Mouse (Mus musculus) urinary bladder, adult 18-20 months (tissue): Measurements from ENCODE around the gene Arrb2.
"Not testable (repeated sequence)": the region's sequence is repeated elsewhere in the genome, so short reads cannot be mapped to it uniquely, and the experiment has no call there.

Experiments
- DNase-seq, 2 experiments: peaks; one replicate each; pipeline ENCODE4 v3.0.0; 2022; ENCODE audit warnings: low spot score in 2 of 2, mixed read lengths in 2 of 2

The Arrb2 gene

GRCm38 (mm10) chr11:70432048-70432894, at the start of gene Arrb2:
Gene Arrb2, plus strand, starts transcription at chr11:70432635.
- peak; percentile 95 to 99 for DNase-seq

GRCm38 (mm10) chr11:70384136-70384535, 48.3 kb upstream of the Arrb2 start:
- DNase-seq = no peak

GRCm38 (mm10) chr11:70387436-70387835, 45.0 kb upstream of the Arrb2 start:
- no peak for DNase-seq

GRCm38 (mm10) chr11:70389421-70389820, 43.0 kb upstream of the Arrb2 start:
- no peak for DNase-seq

GRCm38 (mm10) chr11:70403598-70403997, 28.8 kb upstream of the Arrb2 start:
- DNase-seq = peak in 1 of 2 experiments; percentile 37

GRCm38 (mm10) chr11:70409594-70410296, 22.7 kb upstream of the Arrb2 start, which contains the start of gene Pelp1:
Gene Pelp1, minus strand, starts transcription at chr11:70410031.
- DNase-seq = peak; percentile 81 to 92

GRCm38 (mm10) chr11:70410297-70410643, 22.2 kb upstream of the Arrb2 start:
- no peak for DNase-seq

GRCm38 (mm10) chr11:70412591-70412990, 19.8 kb upstream of the Arrb2 start:
- DNase-seq = no peak

- peak in 1 of 2 experiments; percentile 55 for DNase-seq
These were observed 18.5 kb upstream of the Arrb2 start for GRCm38 (mm10) chr11:70413961-70414360.

- no peak for DNase-seq
These were observed 14.2 kb upstream of the Arrb2 start for GRCm38 (mm10) chr11:70418199-70418598.

- no peak for DNase-seq
These were observed 12.9 kb upstream of the Arrb2 start for GRCm38 (mm10) chr11:70419486-70419885.

GRCm38 (mm10) chr11:70426598-70426997, 5.8 kb upstream of the Arrb2 start:
- not testable (repeated sequence) for DNase-seq

GRCm38 (mm10) chr11:70431574-70431973, 861 bp upstream of the Arrb2 start:
- no peak for DNase-seq

- no peak for DNase-seq
These were observed 597 bp downstream of the Arrb2 start for GRCm38 (mm10) chr11:70432895-70433568.

- no peak for DNase-seq
These were observed 1.1 kb downstream of the Arrb2 start for GRCm38 (mm10) chr11:70433569-70433943.

GRCm38 (mm10) chr11:70433951-70434350, 1.5 kb downstream of the Arrb2 start:
- no peak for DNase-seq

- DNase-seq = no peak
These were observed 3.0 kb downstream of the Arrb2 start for GRCm38 (mm10) chr11:70435476-70435875.

- DNase-seq = no peak
These were observed 5.0 kb downstream of the Arrb2 start for GRCm38 (mm10) chr11:70437426-70437825.

- no peak for DNase-seq
These were observed 6.4 kb downstream of the Arrb2 start for GRCm38 (mm10) chr11:70438728-70439374.

GRCm38 (mm10) chr11:70440637-70441036, 8.2 kb downstream of the Arrb2 start:
- no peak for DNase-seq

GRCm38 (mm10) chr11:70441882-70442281, 9.4 kb downstream of the Arrb2 start:
- no peak for DNase-seq

GRCm38 (mm10) chr11:70443964-70444363, 11.5 kb downstream of the Arrb2 start:
- no peak for DNase-seq
